Mouse (Mus musculus) B cell, adult 2 months (primary cell): ENCODE results near the gene Hspa5.
A peak's percentile ranks its signal among the peaks of the same experiment; 100 is the strongest.
"Not testable (repeated sequence)": the region's sequence is repeated elsewhere in the genome, so short reads cannot be mapped to it uniquely, and the experiment has no call there.

ENCODE experiments used
- DNase-seq, 2 experiments: peaks; one replicate each; pipeline ENCODE4 v3.0.0; 2022

Gene Hspa5

GRCm38 (mm10) chr2:34772252-34773235 is 774 bp downstream of the Hspa5 start:
- peak in 1 of 2 experiments; percentile 81 for DNase-seq

- DNase-seq: no peak
These were observed 1.9 kb downstream of the Hspa5 start for GRCm38 (mm10) chr2:34773673-34774072.

DNA sequence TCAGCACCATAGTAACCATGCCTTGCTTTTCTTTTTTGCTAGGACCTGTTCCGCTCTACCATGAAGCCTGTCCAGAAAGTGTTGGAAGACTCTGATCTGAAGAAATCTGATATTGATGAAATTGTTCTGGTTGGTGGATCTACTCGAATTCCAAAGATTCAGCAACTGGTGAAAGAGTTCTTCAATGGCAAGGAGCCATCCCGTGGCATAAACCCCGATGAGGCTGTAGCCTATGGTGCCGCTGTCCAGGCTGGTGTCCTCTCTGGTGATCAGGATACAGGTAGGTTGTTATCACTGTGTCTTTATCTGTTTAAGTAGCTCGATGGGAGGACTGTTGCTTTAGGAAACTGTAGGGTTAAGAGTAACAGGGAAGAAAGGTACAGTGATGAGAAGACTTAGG is 2.7 kb downstream of the Hspa5 start:
- no peak for DNase-seq

DNA sequence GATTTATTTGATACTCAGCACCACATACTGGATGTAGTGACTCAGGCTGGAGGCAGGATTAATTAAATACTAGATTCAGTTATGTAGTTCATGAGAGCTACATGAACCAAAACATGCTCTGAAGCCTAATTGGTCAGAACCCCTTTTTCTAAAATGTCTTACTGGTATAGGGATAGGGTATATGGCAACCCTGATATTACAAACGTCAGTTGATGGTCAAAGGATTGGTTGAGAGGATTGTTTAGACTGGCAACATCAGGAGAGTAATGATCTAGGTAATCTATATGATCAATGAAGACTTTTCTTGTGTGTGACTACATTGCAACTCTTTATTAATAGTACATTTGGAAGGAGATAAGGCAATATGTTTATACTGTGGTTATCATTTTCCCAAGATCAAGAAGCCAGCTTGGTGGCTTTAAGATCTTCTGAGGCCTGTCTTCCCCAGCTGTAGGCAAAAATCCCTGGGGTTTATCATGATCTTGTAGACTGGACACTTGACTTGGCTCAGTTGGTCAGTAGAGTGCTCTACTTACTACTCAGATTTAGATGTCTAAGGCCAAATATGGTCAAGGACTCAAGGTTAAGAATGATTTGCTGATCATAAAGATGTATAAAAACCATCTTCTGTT is 5.6 kb downstream of the Hspa5 start:
- no peak for DNase-seq

DNA sequence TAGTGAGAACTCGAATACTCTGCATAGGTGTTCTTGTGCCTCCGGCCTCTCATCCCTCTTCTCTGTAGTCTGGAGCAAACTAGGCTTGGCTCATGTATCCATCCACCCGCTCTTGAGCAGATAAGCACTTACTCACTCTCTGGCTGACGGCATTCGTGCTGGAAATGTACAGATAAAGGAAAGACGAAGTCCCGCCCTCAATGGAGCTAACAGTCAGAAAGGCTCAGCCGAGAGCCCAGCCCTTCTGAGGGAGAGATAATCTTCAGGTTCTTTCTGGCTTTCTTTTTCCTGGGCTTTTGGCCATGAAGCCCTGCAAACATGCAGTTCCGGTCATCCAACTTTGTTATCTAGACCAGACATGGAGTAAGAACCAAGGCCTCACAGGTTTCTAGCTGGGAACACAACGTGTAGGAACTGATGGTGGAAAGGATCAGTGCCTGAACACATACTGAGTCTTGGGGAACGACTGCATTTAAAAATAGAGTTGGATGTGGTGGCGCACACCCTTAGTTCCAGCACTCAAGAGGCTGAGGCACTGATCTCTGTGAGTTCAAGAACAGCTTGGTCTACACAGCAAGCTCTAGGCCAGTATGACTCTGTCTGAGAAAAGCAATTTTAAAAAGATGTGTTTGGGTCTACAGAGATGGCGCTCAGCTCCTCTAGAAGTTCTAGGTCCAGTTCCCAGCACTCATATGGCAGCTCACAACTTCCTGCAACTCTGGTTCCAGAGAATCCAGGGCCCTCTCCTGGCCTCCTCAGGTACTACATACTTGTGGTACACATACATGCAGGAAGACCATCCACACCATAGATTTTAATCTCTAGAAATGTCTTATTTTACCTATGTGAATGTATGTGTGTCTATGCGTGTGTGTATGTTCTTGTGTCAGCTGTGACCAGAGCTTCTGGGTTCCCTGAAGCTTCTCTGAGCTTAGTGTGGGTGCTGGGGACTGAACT is 11.6 kb downstream of the Hspa5 start:
- DNase-seq: no peak

- peak; percentile 75 to 76 for DNase-seq
These were observed 12.3 kb downstream of the Hspa5 start for GRCm38 (mm10) chr2:34784085-34784484.

GRCm38 (mm10) chr2:34790282-34790681 is 18.5 kb downstream of the Hspa5 start:
- DNase-seq: peak; percentile 74 to 79

GRCm38 (mm10) chr2:34792543-34792942 is 20.8 kb downstream of the Hspa5 start:
- DNase-seq: not testable (repeated sequence)

- DNase-seq: no peak
These were observed 22.7 kb downstream of the Hspa5 start for GRCm38 (mm10) chr2:34794511-34794910.

GRCm38 (mm10) chr2:34795426-34795825 is 23.7 kb downstream of the Hspa5 start:
- DNase-seq: no peak

DNA sequence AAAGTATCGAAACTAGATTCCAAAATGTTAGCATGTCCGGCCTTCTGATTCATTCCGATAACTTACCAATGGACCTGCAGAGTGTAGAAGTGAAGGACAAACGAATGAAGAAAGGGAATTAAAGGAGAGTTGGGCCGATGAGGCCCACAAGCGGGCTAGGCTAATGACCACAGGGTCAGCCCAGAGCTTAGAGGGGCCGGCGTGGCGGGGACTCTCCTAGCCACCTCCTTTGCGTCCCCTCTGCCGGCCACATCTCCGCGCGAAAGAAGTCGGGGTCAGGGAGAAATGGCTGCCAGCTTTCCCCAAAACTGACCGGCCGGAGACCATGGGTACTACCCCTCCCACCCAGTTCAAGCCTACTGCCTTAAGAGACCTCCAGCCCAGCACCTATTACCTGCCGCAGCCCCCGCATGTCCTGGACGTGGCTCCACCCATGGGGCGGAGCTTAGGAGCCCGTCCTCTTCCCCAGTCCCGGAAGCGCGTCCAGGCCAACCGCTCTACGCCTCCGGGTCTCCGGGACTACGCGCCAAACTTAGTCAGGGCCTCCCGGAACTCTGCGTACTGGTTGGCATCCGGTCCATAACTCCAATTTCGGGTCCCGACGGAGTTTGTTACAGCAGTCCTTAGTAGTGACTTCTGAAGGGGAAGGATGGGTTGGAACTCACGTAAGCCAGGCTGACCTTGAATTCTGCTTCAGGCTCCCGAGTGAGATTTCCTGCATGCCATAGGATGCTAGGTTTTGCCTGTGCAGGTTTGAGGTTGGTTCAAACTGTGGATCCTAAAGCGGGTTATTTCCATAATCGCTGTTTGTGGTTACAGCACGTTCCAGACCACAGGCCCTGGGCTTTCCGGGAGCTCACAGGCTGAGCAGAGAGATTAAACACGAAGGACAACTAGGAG is 27.8 kb downstream of the Hspa5 start, which contains the start of gene Rabepk:
TSS of gene Rabepk (minus strand) at position 556 of the 900 bp plus-strand sequence.
- peak; percentile 84 for DNase-seq

DNA sequence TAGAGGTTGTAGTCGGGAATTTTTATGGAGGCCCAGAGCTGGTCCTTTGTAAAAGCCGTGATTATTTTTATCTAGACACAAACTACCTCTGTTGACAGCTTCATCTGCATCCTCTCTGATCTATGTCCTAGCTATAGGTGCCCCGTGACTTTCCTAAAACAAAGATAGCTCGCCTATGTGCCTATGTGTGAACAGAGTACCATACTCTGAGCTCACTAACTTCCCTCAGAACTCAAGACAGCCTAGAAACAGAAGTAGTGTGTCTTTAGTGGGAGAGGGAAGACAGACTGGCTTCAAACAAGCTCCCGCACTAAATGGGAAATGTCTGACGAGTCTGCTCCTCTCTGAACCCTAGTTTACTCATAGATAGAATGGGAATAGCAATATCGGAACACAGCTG is 28.6 kb downstream of the Hspa5 start:
- no peak for DNase-seq

DNA sequence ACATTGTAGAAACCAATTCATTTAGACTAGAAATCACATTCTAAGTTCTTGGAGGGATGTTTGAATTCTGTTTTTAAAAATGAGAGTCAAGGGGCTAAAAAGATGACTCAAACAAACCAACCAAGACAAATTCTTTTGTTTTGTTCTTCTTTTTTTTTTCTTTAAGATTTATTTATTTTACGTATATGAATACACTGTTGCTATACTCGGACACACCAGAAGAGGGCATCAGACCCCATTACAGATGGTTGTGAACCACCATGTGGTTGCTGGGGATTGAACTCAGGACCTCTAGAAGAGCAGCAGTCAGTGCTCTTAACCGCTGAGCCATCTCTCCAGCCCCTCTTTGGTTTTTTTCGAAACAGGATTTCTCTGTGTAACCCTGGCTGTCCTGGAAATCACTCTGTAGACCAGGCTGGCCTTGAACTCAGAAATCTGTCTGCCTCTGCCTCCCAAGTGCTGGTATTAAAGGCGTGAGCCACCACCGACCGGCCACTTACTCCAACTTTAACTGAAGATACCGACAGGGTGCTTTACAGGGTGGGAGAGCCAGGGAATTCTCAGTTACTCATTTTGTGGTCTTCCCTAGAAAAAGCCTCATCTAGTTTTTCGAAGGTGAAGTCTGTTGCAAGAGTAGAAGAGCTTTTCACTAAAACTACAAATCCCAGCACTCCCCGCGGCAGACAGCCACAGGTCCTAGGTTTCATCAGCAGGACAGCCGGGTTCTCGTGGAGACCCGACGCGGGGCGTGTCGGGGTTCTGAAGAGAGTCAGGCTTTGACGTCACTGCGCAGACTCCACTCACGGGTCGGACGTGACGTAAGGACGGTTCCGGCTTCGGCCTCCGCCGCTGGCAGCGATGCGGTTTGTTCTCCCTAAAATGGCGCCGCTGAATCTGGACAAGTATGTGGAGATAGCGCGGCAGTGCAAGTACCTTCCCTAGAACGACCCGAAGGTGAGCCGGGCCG is 30.0 kb downstream of the Hspa5 start:
- peak; percentile 95 to 97 for DNase-seq

DNA sequence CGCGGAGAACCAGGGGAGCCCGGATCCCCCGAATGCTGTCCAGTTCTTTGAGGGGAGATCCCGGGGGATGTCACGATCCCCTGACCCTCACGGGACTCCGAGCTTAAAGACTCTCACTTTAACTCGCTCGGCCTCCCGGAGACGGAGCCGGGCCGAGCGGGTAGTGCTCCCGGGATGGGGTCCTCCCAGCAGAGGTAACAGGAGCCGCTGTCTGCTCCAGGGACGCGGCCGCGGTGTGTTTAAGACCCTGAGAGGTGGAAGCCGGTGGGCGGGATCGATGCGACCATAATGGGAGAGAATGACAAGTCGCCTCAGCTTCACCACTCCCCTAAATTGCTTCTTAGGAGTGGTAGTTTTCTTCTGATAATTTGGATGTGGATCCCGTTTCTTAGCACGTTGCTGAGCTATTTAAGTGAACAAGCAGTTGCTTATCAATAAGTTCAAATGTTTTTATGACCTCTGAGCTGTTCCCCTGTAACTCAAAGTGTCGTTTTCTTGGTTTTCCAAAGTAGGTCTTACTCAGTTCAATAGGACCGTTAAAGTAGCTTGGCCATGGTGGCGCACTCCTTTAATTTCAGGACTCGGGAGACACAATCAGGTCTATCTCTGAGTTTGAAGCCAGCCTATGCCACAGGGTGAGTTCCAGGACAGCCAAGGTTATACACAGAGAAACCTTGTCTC is 30.9 kb downstream of the Hspa5 start:
- peak; percentile 58 to 64 for DNase-seq

DNA sequence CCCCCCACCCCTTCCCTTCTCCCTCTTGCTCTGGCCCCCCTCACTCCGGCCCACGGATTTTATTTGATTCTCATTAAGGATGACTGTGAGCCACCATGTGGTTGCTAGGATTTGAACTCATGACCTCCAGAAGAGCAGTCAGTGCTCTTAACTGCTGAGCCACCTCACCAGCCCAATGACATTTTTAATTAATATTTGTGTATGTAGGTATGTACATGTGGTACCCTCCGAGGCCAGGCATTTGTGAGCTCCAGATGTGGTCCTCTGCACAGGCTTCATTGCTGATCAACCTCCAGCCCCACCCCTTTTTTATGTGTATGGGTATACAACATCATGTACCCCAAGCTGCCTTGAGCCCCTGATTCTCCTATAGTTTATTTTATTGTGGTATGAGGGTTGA is 32.0 kb downstream of the Hspa5 start:
- DNase-seq: no peak

GRCm38 (mm10) chr2:34804172-34804571 is 32.4 kb downstream of the Hspa5 start:
- DNase-seq: no peak

DNA sequence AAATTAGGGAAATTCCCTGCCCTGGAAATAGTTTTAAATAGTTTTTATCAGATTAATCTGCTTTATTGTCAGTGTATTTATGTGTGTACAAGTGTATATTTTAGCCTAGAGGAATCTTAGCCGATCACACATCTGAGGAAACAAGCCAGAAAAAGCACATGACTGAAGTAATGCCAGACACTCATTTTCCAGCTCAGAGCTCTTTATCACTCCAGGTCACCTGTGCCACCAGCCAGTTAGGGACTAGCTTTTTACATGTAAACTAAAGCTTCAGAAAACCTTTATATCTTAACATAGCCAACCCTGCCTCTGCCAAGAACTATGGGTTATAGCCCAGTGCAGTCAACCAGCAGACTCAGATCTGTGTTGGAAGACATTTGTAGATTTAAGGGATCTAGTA is 33.0 kb downstream of the Hspa5 start:
- no peak for DNase-seq

- no peak for DNase-seq
These were observed 33.7 kb downstream of the Hspa5 start for GRCm38 (mm10) chr2:34805364-34805950.

DNA sequence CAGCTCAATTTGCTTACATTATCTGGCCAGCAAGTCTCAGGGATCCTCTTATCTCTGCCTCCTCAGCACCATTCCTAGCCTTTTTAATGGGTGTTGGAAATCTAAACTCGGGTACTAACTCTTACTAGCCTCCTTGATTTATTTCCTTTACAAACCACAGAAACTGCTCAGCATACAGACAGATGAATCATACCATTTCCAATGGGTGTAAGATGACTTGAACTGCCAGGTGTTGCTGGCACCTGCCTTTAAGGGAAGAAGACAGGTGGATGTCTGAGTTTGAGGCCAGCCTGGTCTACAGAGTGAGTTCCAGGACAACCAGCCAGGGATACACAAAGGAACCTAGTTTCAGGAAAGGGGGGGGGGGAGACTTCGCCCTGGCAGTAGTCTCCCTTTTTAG is 36.3 kb downstream of the Hspa5 start:
- no peak for DNase-seq
